Comparison of ENCODE assay signal across 23 mouse cellular contexts in genomic region chr17:56300186-56300585, GRCm38 (mm10). TPM values are rescaled to one million over a fixed set of nuclear protein-coding genes. Genes with fewer than 3 reads are reported as not detected.
"Had no signal": no experiment of that assay in that cellular context is flagged by ENCODE, and none has a peak within 500 bp of the region (broad histone marks: within the 10 kb centered on the region; RNA-seq: fewer than 3 reads in every experiment).

Gene Arrdc5 (minus strand): TSS chr17:56300286.

- H3K27ac ChIP-seq: neural tube, embryonic 12.5 days; neural tube, embryonic 13.5 days; neural tube, embryonic 15.5 days; stomach, embryonic 15.5 days; stomach, postnatal 0 days had no signal

- DNase-seq: retina, postnatal 1 day; right cerebral cortex, adult 18-20 months; right cerebral cortex, postnatal 14 days; right cerebral cortex, postnatal 25 days; right cerebral cortex, postnatal 4 days; spleen, adult 18-20 months; thymus, adult 18-20 months; thymus, adult 2 months; thymus, postnatal 14 days; thymus, postnatal 25 days; thymus, postnatal 36 days; thymus, postnatal 4 days had no signal

- H3K4me3 ChIP-seq: neural tube, embryonic 12.5 days; neural tube, embryonic 13.5 days; neural tube, embryonic 15.5 days; stomach, embryonic 15.5 days had no signal

- H3K27me3 ChIP-seq: neural tube, embryonic 12.5 days; neural tube, embryonic 13.5 days; stomach, embryonic 15.5 days had no signal

- H3K36me3 ChIP-seq: neural tube, embryonic 12.5 days; neural tube, embryonic 13.5 days; neural tube, embryonic 15.5 days; stomach, embryonic 15.5 days had no signal

RNA-seq across cellular contexts. Expression of gene Arrdc5, which starts in this region (rescaled TPM):
- polyA plus RNA-seq: neural tube, embryonic 11.5 days; neural tube, embryonic 12.5 days; neural tube, embryonic 13.5 days; neural tube, embryonic 14.5 days; neural tube, embryonic 15.5 days; small intestine, adult 2 months; stomach, embryonic 14.5 days; stomach, embryonic 15.5 days; stomach, embryonic 16.5 days; stomach, postnatal 0 days; thymus, adult 2 months; urinary bladder, adult 2 months had no signal
